Mouse (Mus musculus) forebrain, embryonic 16.5 days (tissue): ENCODE results near the gene Cdh3. TPM values are rescaled to one million over a fixed set of nuclear protein-coding genes. Genes with fewer than 3 reads are reported as not detected.

Experiments used
- ATAC-seq: fragments of 200-750 bp; cut with Nextera tagmentation; 2 replicates; pipeline ENCODE4 v1.8.0; 2017; ENCODE audit warnings: mild to moderate bottlenecking, moderate library complexity
- H3K27ac ChIP-seq: fragments of 300-500 bp; sonication (generic); 2 replicates; pipeline ENCODE4 v1.5.1; 2014; ENCODE audit warnings: low read length, control low read depth
- H3K27me3 ChIP-seq: fragments of 300-500 bp; sonication (generic); replicated peaks from 2 replicates; pipeline ENCODE4 v1.6.1; 2014; ENCODE audit warnings: low read length; ENCODE audit not compliant: control insufficient read depth, insufficient read depth
- H3K36me3 ChIP-seq: fragments of 300-500 bp; sonication (generic); 2 replicates; pipeline ENCODE4 v1.6.1; 2014; ENCODE audit not compliant: control insufficient read depth, insufficient read depth
- H3K4me1 ChIP-seq: fragments of 300-500 bp; sonication (generic); replicated peaks from 2 replicates; pipeline ENCODE4 v1.6.1; 2014; ENCODE audit warnings: low read length; ENCODE audit not compliant: control insufficient read depth, insufficient read depth
- H3K4me2 ChIP-seq: fragments of 300-500 bp; sonication (generic); 2 replicates; pipeline ENCODE4 v1.6.1; 2014; ENCODE audit warnings: mild to moderate bottlenecking, low read length, control low read depth
- H3K4me3 ChIP-seq: fragments of 300-500 bp; sonication (generic); replicated peaks from 2 replicates; pipeline ENCODE4 v1.5.1; 2014; ENCODE audit warnings: mild to moderate bottlenecking, low read length, control low read depth
- H3K9ac ChIP-seq: fragments of 300-500 bp; sonication (generic); replicated peaks from 2 replicates; pipeline ENCODE4 v1.6.1; 2014; ENCODE audit warnings: low read depth, low read length, control low read depth
- H3K9me3 ChIP-seq: fragments of 300-500 bp; sonication (generic); 2 replicates; pipeline ENCODE4 v1.6.1; 2016; ENCODE audit warnings: low read length; ENCODE audit not compliant: control insufficient read depth
- WGBS: fragments of 180-500 bp; shearing (Covaris S2); extraction: QIAGEN DNeasy Blood & Tissue Kit; methylation state at CpG from one replicate; pipeline ENCODE4 v1.1.7; 2014; 5-methylcytosine and 5-hydroxymethylcytosine counted together
- polyA plus RNA-seq: library from polyadenylated mRNA; unstranded; fragments of >200 nt; fragmentation: Nextera tagmentation; extraction: Ambion mirVana; gene quantifications from 2 replicates; pipeline ENCODE4 v1.2.1, GENCODE M21; 2015

Gene Cdh3
- polyA plus RNA-seq, 1 experiment from 2014 or later, result 0.91 TPM

DNA sequence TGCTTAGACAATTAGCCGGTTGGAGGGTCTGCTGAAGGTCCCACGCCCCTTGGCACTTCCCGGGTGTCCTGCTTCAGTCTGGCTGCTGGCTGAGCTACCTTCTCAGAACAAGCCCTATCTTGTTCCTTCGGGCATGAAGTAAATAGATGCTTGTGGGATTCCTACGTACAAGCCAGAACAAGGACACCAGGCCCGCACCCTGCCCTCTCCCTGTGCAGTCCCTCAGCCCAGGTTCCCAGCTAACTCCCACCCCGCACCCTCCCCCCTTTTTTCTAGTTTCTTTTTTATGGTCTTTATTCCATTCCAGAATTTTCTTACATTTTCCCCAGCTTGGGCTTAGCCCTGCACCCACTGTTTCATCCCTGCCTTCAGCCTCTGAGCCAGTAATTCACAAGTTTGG lies 9.9 kb downstream of the Cdh3 start:
- Histone ChIP-seq H3K4me3 (no peak overlapping the region), H3K4me2 (no peak overlapping the region), H3K27ac (no peak overlapping the region), H3K36me3 (no peaks in the 10 kb centered on the region), H3K9ac (no peak overlapping the region), H3K9me3 (no peaks in the 10 kb centered on the region), H3K27me3 (no peaks in the 10 kb centered on the region), H3K4me1 (no peaks in the 10 kb centered on the region)
- no peak for ATAC-seq
- 87% methylated on average over 7 of the region's 7 CpGs for WGBS

DNA sequence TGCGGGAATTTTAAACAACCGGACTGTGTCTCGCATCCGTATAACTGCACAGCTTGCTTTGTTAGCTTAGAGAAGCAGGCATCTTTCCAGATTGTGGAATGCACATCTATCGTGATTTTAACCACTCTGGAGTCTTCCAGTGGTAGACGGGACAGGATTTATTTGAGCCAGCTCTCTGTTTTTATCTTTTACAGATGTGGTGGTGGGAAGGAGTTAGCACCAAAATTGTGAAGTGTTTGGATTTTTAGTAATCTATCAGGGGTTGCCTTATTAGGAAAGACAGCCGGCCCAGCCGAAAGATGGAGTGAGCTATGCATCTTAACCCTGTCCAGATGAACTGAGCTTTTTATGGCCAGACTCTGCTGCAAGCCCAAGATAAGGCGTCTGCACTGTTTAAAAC lies 11.2 kb downstream of the Cdh3 start:
- no peak overlapping the region for H3K9ac ChIP-seq
- H3K4me1 ChIP-seq, result no peaks in the 10 kb centered on the region
- no peaks in the 10 kb centered on the region for H3K9me3 ChIP-seq
- H3K36me3 ChIP-seq, result no peaks in the 10 kb centered on the region
- no peaks in the 10 kb centered on the region for H3K27me3 ChIP-seq
- H3K27ac ChIP-seq, result no peak overlapping the region
- no peak overlapping the region for H3K4me3 ChIP-seq
- no peak for ATAC-seq
- 81% methylated on average over 9 of the region's 9 CpGs for WGBS
- H3K4me2 ChIP-seq, result no peak overlapping the region

DNA sequence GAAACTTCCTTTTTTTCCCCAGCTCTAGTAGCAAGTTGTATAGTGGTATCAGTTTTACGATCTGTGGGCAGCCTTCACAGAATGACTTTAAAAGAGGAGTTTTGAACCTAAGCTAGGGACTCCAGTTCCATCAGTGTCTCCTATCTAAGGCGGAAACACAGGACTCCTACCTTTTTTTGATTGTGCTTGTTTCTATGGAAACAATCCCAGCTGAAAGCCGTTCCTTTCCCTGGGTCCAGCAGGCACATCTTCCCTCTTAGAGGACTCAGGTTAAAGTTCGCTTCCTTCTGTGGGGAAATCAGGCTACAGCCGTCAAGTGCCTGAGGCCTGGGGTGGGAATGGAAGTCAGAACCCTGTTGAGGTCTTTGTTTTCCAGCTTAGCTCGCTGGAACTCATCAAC lies 16.0 kb downstream of the Cdh3 start:
- H3K4me1 ChIP-seq, result no peaks in the 10 kb centered on the region
- WGBS, result 73% methylated on average over 6 of the region's 6 CpGs
- H3K4me2 ChIP-seq, result no peak overlapping the region
- no peaks in the 10 kb centered on the region for H3K9me3 ChIP-seq
- no peaks in the 10 kb centered on the region for H3K36me3 ChIP-seq
- H3K27me3 ChIP-seq, result no peaks in the 10 kb centered on the region
- ATAC-seq, result no peak
- H3K27ac ChIP-seq, result no peak overlapping the region
- H3K9ac ChIP-seq, result no peak overlapping the region
- H3K4me3 ChIP-seq, result no peak overlapping the region

DNA sequence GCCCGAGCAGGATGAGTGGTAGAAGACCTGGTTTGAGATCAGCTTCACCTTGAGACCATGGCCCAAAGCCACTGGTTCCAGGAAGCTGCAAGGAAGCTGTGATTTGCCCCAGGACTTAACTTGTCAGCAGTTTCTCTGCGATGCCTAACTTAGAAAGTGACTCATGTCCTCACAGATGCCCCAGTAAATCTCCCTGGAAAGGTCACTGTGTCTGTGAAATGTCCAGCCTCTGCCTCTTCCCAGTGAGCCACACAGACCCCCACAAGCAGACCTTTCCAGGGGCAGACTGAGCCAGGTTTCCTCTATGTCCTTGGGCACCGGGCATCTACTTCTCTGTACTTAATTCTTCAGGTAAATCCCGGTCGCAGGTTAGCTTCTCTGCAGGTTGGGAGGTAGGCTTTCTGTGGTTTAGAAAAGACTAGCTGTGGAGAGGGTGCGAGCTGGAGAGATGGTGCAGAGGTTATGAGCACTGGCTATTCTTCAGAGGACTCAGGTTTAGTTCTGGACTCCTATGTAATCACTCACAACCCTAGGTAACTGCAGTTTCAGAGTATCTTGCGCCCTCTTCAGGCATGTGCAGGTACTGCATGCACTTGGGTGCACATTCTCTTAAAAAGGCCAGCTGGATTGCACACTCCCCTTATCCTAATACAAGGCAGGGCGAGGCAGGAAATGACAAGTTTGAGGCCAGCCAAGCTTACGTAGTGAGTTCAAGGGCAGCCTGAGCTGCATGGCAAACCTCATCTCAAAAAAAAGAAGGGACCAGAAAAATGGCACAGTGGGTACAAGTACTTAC lies 16.7 kb downstream of the Cdh3 start:
- Histone ChIP-seq H3K9me3 (no peaks in the 10 kb centered on the region), H3K36me3 (no peaks in the 10 kb centered on the region), H3K9ac (no peak overlapping the region), H3K27me3 (no peaks in the 10 kb centered on the region), H3K4me2 (no peak overlapping the region), H3K4me1 (no peaks in the 10 kb centered on the region), H3K4me3 (no peak overlapping the region), H3K27ac (no peak overlapping the region)
- WGBS, result 92% methylated on average over 9 of the region's 9 CpGs
- ATAC-seq, result no peak

DNA sequence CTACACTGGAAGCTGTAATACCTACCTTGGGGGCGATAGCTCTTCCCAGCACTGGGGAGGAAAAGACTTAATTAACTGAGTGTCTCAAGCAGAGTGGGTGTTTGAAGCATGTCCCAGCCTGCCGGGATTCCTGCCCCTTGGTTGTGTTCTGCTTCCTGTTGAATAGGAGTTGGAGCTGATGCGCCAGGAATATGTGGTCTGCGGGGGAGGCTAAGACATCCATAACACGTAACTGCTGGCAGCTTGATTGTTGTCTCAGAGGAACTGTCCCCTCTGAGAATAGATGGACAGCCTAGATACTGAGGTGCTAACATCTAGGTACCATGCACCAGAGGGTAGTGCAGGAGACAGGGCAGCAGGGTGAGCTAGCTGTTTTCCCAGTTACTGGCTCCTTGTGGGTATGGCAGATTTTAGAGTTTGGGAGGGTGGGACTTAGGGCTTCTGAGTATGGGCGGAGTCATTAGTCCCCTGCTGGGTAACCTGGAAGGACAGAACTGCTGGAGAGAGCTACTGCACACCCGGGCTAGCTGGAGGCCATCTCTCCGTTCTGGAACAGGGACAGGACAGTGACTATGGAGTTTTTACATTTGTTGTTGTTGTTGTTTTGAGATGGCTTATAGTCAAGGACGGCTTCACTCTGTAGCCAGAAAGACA lies 18.0 kb downstream of the Cdh3 start:
- no peak for ATAC-seq
- H3K36me3 ChIP-seq, result no peaks in the 10 kb centered on the region
- no peaks in the 10 kb centered on the region for H3K9me3 ChIP-seq
- H3K27ac ChIP-seq, result no peak overlapping the region
- H3K4me3 ChIP-seq, result no peak overlapping the region
- no peaks in the 10 kb centered on the region for H3K27me3 ChIP-seq
- no peaks in the 10 kb centered on the region for H3K4me1 ChIP-seq
- 88% methylated on average over 9 of the region's 9 CpGs for WGBS
- H3K9ac ChIP-seq, result no peak overlapping the region
- H3K4me2 ChIP-seq, result no peak overlapping the region

DNA sequence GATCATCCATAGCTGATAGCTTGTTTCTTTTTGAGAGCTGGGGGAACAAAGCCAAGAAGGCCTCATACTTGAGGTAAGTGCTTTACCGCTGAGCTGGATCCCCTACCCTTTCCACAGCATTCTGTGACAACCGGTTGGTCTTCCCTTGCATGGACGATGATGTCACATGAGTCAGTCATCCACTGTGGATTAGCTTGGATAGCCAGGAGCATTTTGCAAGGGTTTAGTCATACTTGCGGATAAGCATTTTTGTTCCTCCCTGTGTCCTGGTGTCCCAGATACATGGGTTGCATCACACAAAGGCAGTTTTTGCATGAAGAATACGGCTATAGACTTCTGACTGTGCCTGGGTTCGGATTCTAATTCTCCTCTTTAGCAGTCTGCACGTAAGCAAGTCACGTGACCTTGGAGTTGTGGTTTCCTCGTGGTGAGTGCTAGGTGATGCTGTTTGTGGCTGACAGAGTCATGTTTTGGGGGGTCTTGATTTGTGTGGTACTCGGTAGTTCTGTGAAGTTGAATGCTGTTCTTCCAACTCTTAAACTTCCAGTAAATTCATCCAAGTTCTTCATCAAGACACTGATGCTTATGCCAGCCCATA lies 19.3 kb downstream of the Cdh3 start:
- no peaks in the 10 kb centered on the region for H3K36me3 ChIP-seq
- no peak for ATAC-seq
- WGBS, result 95% methylated on average over 10 of the region's 10 CpGs
- H3K9ac ChIP-seq, result no peak overlapping the region
- H3K9me3 ChIP-seq, result no peaks in the 10 kb centered on the region
- H3K4me3 ChIP-seq, result no peak overlapping the region
- no peak overlapping the region for H3K4me2 ChIP-seq
- no peak overlapping the region for H3K27ac ChIP-seq
- H3K4me1 ChIP-seq, result no peaks in the 10 kb centered on the region
- H3K27me3 ChIP-seq, result no peaks in the 10 kb centered on the region

DNA sequence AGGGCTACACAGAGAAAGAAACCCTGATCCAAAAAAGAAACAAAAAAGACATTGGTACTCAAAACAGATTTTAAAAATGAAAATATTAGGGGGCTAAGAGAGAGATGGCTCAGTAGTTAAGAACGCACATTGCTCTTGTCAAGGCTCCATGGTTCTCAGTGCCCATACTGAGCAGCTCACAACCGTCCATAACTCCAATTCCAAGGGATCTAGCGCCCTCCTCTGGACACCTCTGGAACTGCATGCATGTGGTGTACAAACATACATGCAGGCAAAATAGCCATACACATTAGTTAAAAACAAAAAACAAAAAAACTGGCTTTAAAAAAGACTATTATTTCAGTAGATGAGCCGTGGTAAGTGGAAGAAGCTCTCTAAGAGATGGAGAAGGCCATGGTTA lies 19.9 kb downstream of the Cdh3 start:
- H3K4me1 ChIP-seq, result no peaks in the 10 kb centered on the region
- no peak overlapping the region for H3K9ac ChIP-seq
- no peak overlapping the region for H3K4me2 ChIP-seq
- no peaks in the 10 kb centered on the region for H3K27me3 ChIP-seq
- no peak for ATAC-seq
- H3K9me3 ChIP-seq, result no peaks in the 10 kb centered on the region
- H3K4me3 ChIP-seq, result no peak overlapping the region
- WGBS, result 71% methylated on average over 4 of the region's 4 CpGs
- no peaks in the 10 kb centered on the region for H3K36me3 ChIP-seq
- no peak overlapping the region for H3K27ac ChIP-seq

DNA sequence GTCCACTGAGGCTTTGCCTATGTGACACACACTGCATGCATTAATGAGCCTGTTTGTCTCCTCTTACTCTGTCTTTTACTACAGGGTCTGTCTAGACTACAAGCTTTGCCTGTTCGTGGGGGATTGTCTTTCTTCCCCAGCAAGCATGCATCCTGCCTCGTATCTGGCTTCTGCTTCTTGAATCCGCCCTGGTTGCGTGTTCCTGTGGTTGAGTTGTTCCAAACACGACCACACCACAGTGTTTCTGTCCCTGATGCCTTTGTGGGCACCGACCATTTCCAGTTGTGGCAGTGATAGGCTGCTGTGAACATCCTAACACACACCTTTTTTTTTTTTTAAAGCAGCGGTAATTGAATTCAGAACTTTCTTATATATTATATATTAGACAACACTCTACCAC lies 23.0 kb downstream of the Cdh3 start:
- Histone ChIP-seq H3K9ac (no peak overlapping the region), H3K4me3 (no peak overlapping the region), H3K4me2 (no peak overlapping the region), H3K9me3 (no peaks in the 10 kb centered on the region), H3K36me3 (no peaks in the 10 kb centered on the region), H3K27me3 (no peaks in the 10 kb centered on the region), H3K4me1 (no peaks in the 10 kb centered on the region), H3K27ac (no peak overlapping the region)
- WGBS, result 83% methylated on average over 7 of the region's 7 CpGs
- no peak for ATAC-seq

DNA sequence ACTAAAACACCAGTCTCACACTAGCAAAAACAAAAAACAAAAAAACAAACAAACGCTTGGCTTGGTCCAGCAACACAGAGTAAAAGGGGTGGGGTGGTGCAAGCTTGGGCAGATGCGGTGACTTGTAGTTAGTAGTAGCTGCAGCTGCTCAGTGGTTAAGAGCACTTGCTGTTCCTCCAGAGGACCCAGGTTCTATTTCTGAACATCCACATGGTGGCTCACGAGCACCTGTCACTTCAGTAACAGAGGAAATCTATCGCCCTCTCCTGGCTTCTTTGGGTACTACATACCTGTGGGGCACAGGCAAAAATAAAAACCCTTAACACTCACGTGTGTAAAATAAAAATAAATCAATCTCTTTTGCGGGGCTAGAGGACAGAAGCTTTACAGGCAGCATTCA lies 23.8 kb downstream of the Cdh3 start:
- no peaks in the 10 kb centered on the region for H3K36me3 ChIP-seq
- no peak overlapping the region for H3K4me3 ChIP-seq
- no peaks in the 10 kb centered on the region for H3K27me3 ChIP-seq
- H3K27ac ChIP-seq, result no peak overlapping the region
- WGBS, result 36% methylated on average over 6 of the region's 6 CpGs
- no peak overlapping the region for H3K9ac ChIP-seq
- ATAC-seq, result no peak
- no peak overlapping the region for H3K4me2 ChIP-seq
- no peaks in the 10 kb centered on the region for H3K4me1 ChIP-seq
- H3K9me3 ChIP-seq, result no peaks in the 10 kb centered on the region
